9 mouse cellular contexts compared by ENCODE assay signal in genomic region chr17:46104487-46104886, GRCm38 (mm10). TPM values are rescaled to one million over a fixed set of nuclear protein-coding genes. Genes with fewer than 3 reads are reported as not detected.
DNase-seq lines count a peak whose midpoint lies in the region; ATAC-seq and TF ChIP-seq lines count a peak whose summit lies in the region.
"Had no signal": no experiment of that assay in that cellular context is flagged by ENCODE, and none has a peak within 500 bp of the region (broad histone marks: within the 10 kb centered on the region; RNA-seq: fewer than 3 reads in every experiment).

No protein-coding gene starts in this region.

- H3K27me3 ChIP-seq in embryonic facial prominence, embryonic 10.5 days (replicated peaks; ENCODE audit: low read depth, poor library complexity, severe bottlenecking): no peaks in the 10 kb centered on the region; the same call in 1 of the 2 replicates
- peaks cover 3% of the 10 kb centered on the region; the same call in 1 of the 2 replicates for H3K27me3 ChIP-seq in heart, postnatal 0 days (ENCODE audit: control insufficient read depth, insufficient read depth, low read length)
- H3K27me3 ChIP-seq in limb, embryonic 14.5 days (ENCODE audit: control insufficient read depth, insufficient read depth, low read length): no peaks in the 10 kb centered on the region
- no peaks in the 10 kb centered on the region for H3K27me3 ChIP-seq in stomach, embryonic 15.5 days (replicated peaks)

- no peaks in the 10 kb centered on the region for H3K36me3 ChIP-seq in embryonic facial prominence, embryonic 10.5 days (replicated peaks)
- no peaks in the 10 kb centered on the region for H3K36me3 ChIP-seq in heart, postnatal 0 days (replicated peaks; ENCODE audit: control insufficient read depth, insufficient read depth, low read length)
- H3K36me3 ChIP-seq in limb, embryonic 14.5 days (ENCODE audit: control insufficient read depth, insufficient read depth, low read length): no peaks in the 10 kb centered on the region
- H3K36me3 ChIP-seq in stomach, embryonic 15.5 days: no peaks in the 10 kb centered on the region

- TF ChIP-seq EP300 in heart, postnatal 0 days (IDR thresholded peaks at IDR 0.05; ENCODE audit: low read depth): no peak

- 33% methylated on average over 12 of the region's 12 CpGs for WGBS in embryonic facial prominence, embryonic 10.5 days
- WGBS in heart, postnatal 0 days: 23% methylated on average over 12 of the region's 12 CpGs
- WGBS in limb, embryonic 14.5 days: 23% methylated on average over 11 of the region's 12 CpGs
- WGBS in stomach, embryonic 15.5 days: 18% methylated on average over 12 of the region's 12 CpGs

- peak; percentile 23 for DNase-seq in adrenal gland, adult 2 months
- no peak for DNase-seq in adrenal gland, postnatal 10 days
- DNase-seq in embryonic facial prominence, embryonic 10.5 days (ENCODE audit: low spot score): peak; percentile 84
- peak; percentile 34 for DNase-seq in heart, postnatal 0 days (ENCODE audit: low spot score)
- DNase-seq in limb, embryonic 14.5 days (ENCODE audit: low spot score): peak; percentile 76
- DNase-seq in urinary bladder, postnatal 36 days (ENCODE audit: low spot score in 2 of 2): no peak

- H3K27ac ChIP-seq in embryonic facial prominence, embryonic 10.5 days (replicated peaks): peak overlapping the region; percentile 79
- H3K27ac ChIP-seq in heart, postnatal 0 days (ENCODE audit: low read depth): no peak overlapping the region; the same call in 1 of the 2 replicates
- H3K27ac ChIP-seq in limb, embryonic 14.5 days (replicated peaks; ENCODE audit: low read depth, low read length): no peak overlapping the region
- H3K27ac ChIP-seq in stomach, embryonic 15.5 days: peak overlapping the region; percentile 27

- peak overlapping the region; percentile 36; the same call in 1 of the 2 replicates for H3K4me3 ChIP-seq in embryonic facial prominence, embryonic 10.5 days
- H3K4me3 ChIP-seq in heart, postnatal 0 days (ENCODE audit: low read depth, low read length): no peak overlapping the region
- H3K4me3 ChIP-seq in limb, embryonic 14.5 days (replicated peaks; ENCODE audit: low read length): no peak overlapping the region
- H3K4me3 ChIP-seq in stomach, embryonic 15.5 days (replicated peaks): no peak overlapping the region

- H3K4me1 ChIP-seq in embryonic facial prominence, embryonic 10.5 days: peaks cover 34% of the 10 kb centered on the region
- no peaks in the 10 kb centered on the region for H3K4me1 ChIP-seq in heart, postnatal 0 days (ENCODE audit: control insufficient read depth, insufficient read depth)
- peaks cover 6% of the 10 kb centered on the region for H3K4me1 ChIP-seq in limb, embryonic 14.5 days (ENCODE audit: control insufficient read depth, insufficient read depth, low read length)
- H3K4me1 ChIP-seq in stomach, embryonic 15.5 days: 0 out of 2 replicates have a peak, but pooled peaks cover 2% of the 10 kb centered on the region

- TF ChIP-seq POLR2A in limb, embryonic 14.5 days (IDR thresholded peaks at IDR 0.05; ENCODE audit: borderline replicate concordance, extremely low read depth, insufficient read depth, insufficient read length): no peak

- no peak overlapping the region for H3K9ac ChIP-seq in heart, postnatal 0 days (replicated peaks; ENCODE audit: low read depth, low read length)
- H3K9ac ChIP-seq in limb, embryonic 14.5 days (ENCODE audit: low read depth, low read length, severe bottlenecking): peak overlapping the region; percentile 18; the same call in 1 of the 2 replicates
- H3K9ac ChIP-seq in stomach, embryonic 15.5 days: no peak overlapping the region

- peak; percentile 75 for ATAC-seq in heart, postnatal 0 days (ENCODE audit: insufficient read depth, low read depth)
- ATAC-seq in limb, embryonic 14.5 days (ENCODE audit: low FRiP score, low read depth): peak; percentile 88
- peak; percentile 63 for ATAC-seq in stomach, embryonic 15.5 days (ENCODE audit: insufficient read depth, low FRiP score, low read depth)
- no peak for ATAC-seq in CD4-positive, CD25-positive, alpha-beta regulatory T cell, adult 4 months

- no peak for TF ChIP-seq CTCF in heart, postnatal 0 days (IDR thresholded peaks at IDR 0.05; ENCODE audit: low read depth)

- no peaks in the 10 kb centered on the region for H3K9me3 ChIP-seq in embryonic facial prominence, embryonic 10.5 days
- no peaks in the 10 kb centered on the region for H3K9me3 ChIP-seq in heart, postnatal 0 days (replicated peaks; ENCODE audit: control insufficient read depth, low read length)
- no peaks in the 10 kb centered on the region for H3K9me3 ChIP-seq in limb, embryonic 14.5 days (ENCODE audit: control insufficient read depth, low read length)
- no peaks in the 10 kb centered on the region for H3K9me3 ChIP-seq in stomach, embryonic 15.5 days

- H3K4me2 ChIP-seq in heart, postnatal 0 days (ENCODE audit: low read depth, low read length): 0 out of 2 replicates have a peak overlapping the region, but pooled peaks have one; percentile 10
- no peak overlapping the region for H3K4me2 ChIP-seq in limb, embryonic 14.5 days (replicated peaks; ENCODE audit: low read depth, low read length, severe bottlenecking)
- 0 out of 2 replicates have a peak overlapping the region, but pooled peaks have one; percentile 0 for H3K4me2 ChIP-seq in stomach, embryonic 15.5 days

RNA-seq across cellular contexts. Expression of gene Mrps18a, which starts 6.3 kb away (rescaled TPM):
- 100 to 1,000 TPM; 108 to 117 TPM for total RNA-seq in adrenal gland, adult 2 months (2021)
- polyA plus RNA-seq in adrenal gland, adult 2 months (2012; rRNA removed): 23.7 and 29.6 TPM in 2 replicates
- total RNA-seq in adrenal gland, postnatal 10 days (2021): 100 to 1,000 TPM in 1 of 2 experiments, 10 to 100 TPM in 1; 100.0 to 108 TPM
- polyA plus RNA-seq in embryonic facial prominence, embryonic 10.5 days (2016; fragmentation: Nextera tagmentation; extraction: Ambion mirVana): 152 and 154 TPM in 2 replicates
- 76.6 and 86.5 TPM in 2 replicates for total RNA-seq in heart, postnatal 0 days (2014; rRNA removed; ENCODE audit: low replicate concordance)
- 169 and 174 TPM in 2 replicates for polyA plus RNA-seq in heart, postnatal 0 days (2015; fragmentation: Nextera tagmentation; extraction: Ambion mirVana)
- 63.3 and 92.3 TPM in 2 replicates for polyA plus RNA-seq in limb, embryonic 14.5 days (2012; rRNA removed)
- 121 and 132 TPM in 2 replicates for polyA plus RNA-seq in limb, embryonic 14.5 days (2014; fragmentation: Nextera tagmentation; extraction: Ambion mirVana)
- 128 and 137 TPM in 2 replicates for polyA plus RNA-seq in stomach, embryonic 15.5 days (2015; fragmentation: Nextera tagmentation; extraction: Ambion mirVana)
- 100 to 1,000 TPM; 112 to 139 TPM for polyA plus RNA-seq in CD4-positive, CD25-positive, alpha-beta regulatory T cell, adult 4 months (2017; shearing (Covaris generic))

RNA-seq across cellular contexts. Expression of gene Rsph9, which starts 39.5 kb away (rescaled TPM):
- total RNA-seq in adrenal gland, adult 2 months (2021): 10 to 100 TPM in 1 of 2 experiments, 1 to 10 TPM in 1; 4.6 to 13.0 TPM
- 14.9 and 15.4 TPM in 2 replicates for polyA plus RNA-seq in adrenal gland, adult 2 months (2012; rRNA removed)
- 1 to 10 TPM; 5.0 to 6.3 TPM for total RNA-seq in adrenal gland, postnatal 10 days (2021)
- polyA plus RNA-seq in embryonic facial prominence, embryonic 10.5 days (2016; fragmentation: Nextera tagmentation; extraction: Ambion mirVana): 9.8 and 10.2 TPM in 2 replicates
- total RNA-seq in heart, postnatal 0 days (2014; rRNA removed; ENCODE audit: low replicate concordance): 0.27 and 4.5 TPM in 2 replicates
- polyA plus RNA-seq in heart, postnatal 0 days (2015; fragmentation: Nextera tagmentation; extraction: Ambion mirVana): 4.2 and 4.7 TPM in 2 replicates
- polyA plus RNA-seq in limb, embryonic 14.5 days (2012; rRNA removed): 10.1 and 13.2 TPM in 2 replicates
- polyA plus RNA-seq in limb, embryonic 14.5 days (2014; fragmentation: Nextera tagmentation; extraction: Ambion mirVana): 11.8 and 15.0 TPM in 2 replicates
- 8.7 and 11.6 TPM in 2 replicates for polyA plus RNA-seq in stomach, embryonic 15.5 days (2015; fragmentation: Nextera tagmentation; extraction: Ambion mirVana)
- polyA plus RNA-seq in CD4-positive, CD25-positive, alpha-beta regulatory T cell, adult 4 months (2017; shearing (Covaris generic)): 1 to 10 TPM; 2.1 to 2.7 TPM
- total RNA-seq: neutrophil, adult 5-6 weeks had no signal

RNA-seq across cellular contexts. Expression of gene Mad2l1bp, which starts 48.9 kb away (rescaled TPM):
- 10 to 100 TPM; 14.2 to 15.5 TPM for total RNA-seq in adrenal gland, adult 2 months (2021)
- 7.9 and 8.3 TPM in 2 replicates for polyA plus RNA-seq in adrenal gland, adult 2 months (2012; rRNA removed)
- 10 to 100 TPM; 14.1 to 15.0 TPM for total RNA-seq in adrenal gland, postnatal 10 days (2021)
- polyA plus RNA-seq in embryonic facial prominence, embryonic 10.5 days (2016; fragmentation: Nextera tagmentation; extraction: Ambion mirVana): 36.6 and 41.0 TPM in 2 replicates
- total RNA-seq in heart, postnatal 0 days (2014; rRNA removed; ENCODE audit: low replicate concordance): 19.1 and 26.9 TPM in 2 replicates
- polyA plus RNA-seq in heart, postnatal 0 days (2015; fragmentation: Nextera tagmentation; extraction: Ambion mirVana): 32.5 and 32.6 TPM in 2 replicates
- 25.4 and 27.9 TPM in 2 replicates for polyA plus RNA-seq in limb, embryonic 14.5 days (2012; rRNA removed)
- 32.1 and 32.7 TPM in 2 replicates for polyA plus RNA-seq in limb, embryonic 14.5 days (2014; fragmentation: Nextera tagmentation; extraction: Ambion mirVana)
- 32.9 and 33.3 TPM in 2 replicates for polyA plus RNA-seq in stomach, embryonic 15.5 days (2015; fragmentation: Nextera tagmentation; extraction: Ambion mirVana)
- polyA plus RNA-seq in CD4-positive, CD25-positive, alpha-beta regulatory T cell, adult 4 months (2017; shearing (Covaris generic)): 10 to 100 TPM; 58.5 to 68.1 TPM

RNA-seq across cellular contexts. Expression of gene Gtpbp2, which starts 56.3 kb away (rescaled TPM):
- 10 to 100 TPM; 58.4 to 69.9 TPM for total RNA-seq in adrenal gland, adult 2 months (2021)
- 92.0 and 96.8 TPM in 2 replicates for polyA plus RNA-seq in adrenal gland, adult 2 months (2012; rRNA removed)
- total RNA-seq in adrenal gland, postnatal 10 days (2021): 10 to 100 TPM; 66.5 to 94.0 TPM
- polyA plus RNA-seq in embryonic facial prominence, embryonic 10.5 days (2016; fragmentation: Nextera tagmentation; extraction: Ambion mirVana): 33.8 and 34.9 TPM in 2 replicates
- total RNA-seq in heart, postnatal 0 days (2014; rRNA removed; ENCODE audit: low replicate concordance): 66.4 and 99.0 TPM in 2 replicates
- polyA plus RNA-seq in heart, postnatal 0 days (2015; fragmentation: Nextera tagmentation; extraction: Ambion mirVana): 24.5 and 25.8 TPM in 2 replicates
- polyA plus RNA-seq in limb, embryonic 14.5 days (2012; rRNA removed): 166 and 177 TPM in 2 replicates
- 29.8 and 38.3 TPM in 2 replicates for polyA plus RNA-seq in limb, embryonic 14.5 days (2014; fragmentation: Nextera tagmentation; extraction: Ambion mirVana)
- polyA plus RNA-seq in stomach, embryonic 15.5 days (2015; fragmentation: Nextera tagmentation; extraction: Ambion mirVana): 34.7 and 35.8 TPM in 2 replicates
- 10 to 100 TPM; 56.9 to 90.1 TPM for polyA plus RNA-seq in CD4-positive, CD25-positive, alpha-beta regulatory T cell, adult 4 months (2017; shearing (Covaris generic))

Comparison
In these comparisons a context has a peak if more than half of its experiments do, and no peak if none do; other contexts are left out.
1. DNase-seq: peak in adrenal gland, adult 2 months (single experiment), embryonic facial prominence, embryonic 10.5 days (single experiment), heart, postnatal 0 days (single experiment) and limb, embryonic 14.5 days (single experiment); none in adrenal gland, postnatal 10 days (single experiment) and urinary bladder, postnatal 36 days (0 of 2).
2. H3K27ac ChIP-seq: peak in embryonic facial prominence, embryonic 10.5 days (single experiment) and stomach, embryonic 15.5 days (single experiment); none in heart, postnatal 0 days (single experiment) and limb, embryonic 14.5 days (single experiment).